Mouse (Mus musculus): ENCODE data around the gene Slc3a1. TPM values are rescaled to one million over a fixed set of nuclear protein-coding genes. Genes with fewer than 3 reads are reported as not detected.

Slc3a1 gene
- polyA plus RNA-seq (2015; fragmentation: Nextera tagmentation; extraction: Ambion mirVana), result 0.09 and 0.17 TPM in 2 replicates

- H3K4me1 ChIP-seq (ENCODE audit: control insufficient read depth, insufficient read depth, low read depth, low read length), result no peaks in the 10 kb centered on the region
- no peaks in the 10 kb centered on the region for H3K9me3 ChIP-seq (ENCODE audit: control insufficient read depth, low read length)
- H3K9ac ChIP-seq (ENCODE audit: low read depth, low read length), result no peak within 1 kb of the TSS
- no peak within 1 kb of the TSS for H3K4me2 ChIP-seq (ENCODE audit: low read length)
- no peak within 1 kb of the TSS for H3K27ac ChIP-seq (ENCODE audit: low read depth, low read length)
- no peak for ATAC-seq
- 87% methylated on average over 20 of the region's 20 CpGs for WGBS
- H3K4me3 ChIP-seq (ENCODE audit: low read length), result no peak within 1 kb of the TSS
- no peaks in the 10 kb centered on the region for H3K27me3 ChIP-seq (replicated peaks; ENCODE audit: control insufficient read depth, insufficient read depth, low read length)
- no peaks in the 10 kb centered on the region for H3K36me3 ChIP-seq (ENCODE audit: control insufficient read depth, insufficient read depth, low read length)
These were observed at the start of gene Slc3a1 for GRCm38 (mm10) chr17:85028093-85028739. Gene Slc3a1, plus strand, starts transcription at chr17:85028376.

- H3K9ac ChIP-seq (ENCODE audit: low read depth, low read length), result no peak overlapping the region
- 61% methylated on average over 1 of the region's 1 CpGs for WGBS
- no peak for ATAC-seq
- no peaks in the 10 kb centered on the region for H3K36me3 ChIP-seq (ENCODE audit: control insufficient read depth, insufficient read depth, low read length)
- H3K4me1 ChIP-seq (ENCODE audit: control insufficient read depth, insufficient read depth, low read depth, low read length), result no peaks in the 10 kb centered on the region
- no peak overlapping the region for H3K4me2 ChIP-seq (ENCODE audit: low read length)
- H3K9me3 ChIP-seq (ENCODE audit: control insufficient read depth, low read length), result peaks cover 3% of the 10 kb centered on the region; the same call in 1 of the 2 replicates
- H3K27ac ChIP-seq (ENCODE audit: low read depth, low read length), result no peak overlapping the region
- H3K27me3 ChIP-seq (replicated peaks; ENCODE audit: control insufficient read depth, insufficient read depth, low read length), result no peaks in the 10 kb centered on the region
- no peak overlapping the region for H3K4me3 ChIP-seq (ENCODE audit: low read length)
These were observed 46.5 kb upstream of the Slc3a1 start for GRCm38 (mm10) chr17:84981721-84982120.

- 93% methylated on average over 2 of the region's 2 CpGs for WGBS
These were observed 45.4 kb upstream of the Slc3a1 start for GRCm38 (mm10) chr17:84982735-84983134.

GRCm38 (mm10) chr17:84986368-84986767, 41.8 kb upstream of the Slc3a1 start:
- 85% methylated on average over 5 of the region's 5 CpGs for WGBS
- Histone ChIP-seq H3K4me1 (ENCODE audit: control insufficient read depth, insufficient read depth, low read depth, low read length) (no peaks in the 10 kb centered on the region; the same call in 1 of the 2 replicates), H3K27me3 (replicated peaks; ENCODE audit: control insufficient read depth, insufficient read depth, low read length) (no peaks in the 10 kb centered on the region), H3K27ac (ENCODE audit: low read depth, low read length) (no peak overlapping the region), H3K4me3 (ENCODE audit: low read length) (no peak overlapping the region), H3K9me3 (ENCODE audit: control insufficient read depth, low read length) (no peaks in the 10 kb centered on the region), H3K36me3 (ENCODE audit: control insufficient read depth, insufficient read depth, low read length) (no peaks in the 10 kb centered on the region), H3K9ac (ENCODE audit: low read depth, low read length) (no peak overlapping the region), H3K4me2 (ENCODE audit: low read length) (no peak overlapping the region)
- ATAC-seq, result no peak

More at GRCm38 (mm10) chr17:84982735-84983134, 45.4 kb upstream of the Slc3a1 start:
- Histone ChIP-seq H3K36me3 (ENCODE audit: control insufficient read depth, insufficient read depth, low read length) (no peaks in the 10 kb centered on the region), H3K27ac (ENCODE audit: low read depth, low read length) (no peak overlapping the region), H3K4me1 (ENCODE audit: control insufficient read depth, insufficient read depth, low read depth, low read length) (no peaks in the 10 kb centered on the region), H3K27me3 (replicated peaks; ENCODE audit: control insufficient read depth, insufficient read depth, low read length) (no peaks in the 10 kb centered on the region), H3K4me2 (ENCODE audit: low read length) (no peak overlapping the region), H3K4me3 (ENCODE audit: low read length) (no peak overlapping the region), H3K9ac (ENCODE audit: low read depth, low read length) (no peak overlapping the region), H3K9me3 (ENCODE audit: control insufficient read depth, low read length) (peaks cover 3% of the 10 kb centered on the region; the same call in 1 of the 2 replicates)
- ATAC-seq, result no peak

GRCm38 (mm10) chr17:84987834-84988410, 40.3 kb upstream of the Slc3a1 start:
- Histone ChIP-seq H3K36me3 (ENCODE audit: control insufficient read depth, insufficient read depth, low read length) (no peaks in the 10 kb centered on the region), H3K4me1 (ENCODE audit: control insufficient read depth, insufficient read depth, low read depth, low read length) (no peaks in the 10 kb centered on the region; the same call in 1 of the 2 replicates), H3K27ac (ENCODE audit: low read depth, low read length) (no peak overlapping the region), H3K4me2 (ENCODE audit: low read length) (no peak overlapping the region), H3K9ac (ENCODE audit: low read depth, low read length) (no peak overlapping the region), H3K9me3 (ENCODE audit: control insufficient read depth, low read length) (no peaks in the 10 kb centered on the region), H3K27me3 (replicated peaks; ENCODE audit: control insufficient read depth, insufficient read depth, low read length) (no peaks in the 10 kb centered on the region), H3K4me3 (ENCODE audit: low read length) (no peak overlapping the region)
- peak; percentile 67 for ATAC-seq
- WGBS, result 75% methylated on average over 3 of the region's 3 CpGs

GRCm38 (mm10) chr17:84988514-84988913, 39.7 kb upstream of the Slc3a1 start:
- Histone ChIP-seq H3K9ac (ENCODE audit: low read depth, low read length) (no peak overlapping the region), H3K36me3 (ENCODE audit: control insufficient read depth, insufficient read depth, low read length) (no peaks in the 10 kb centered on the region), H3K4me2 (ENCODE audit: low read length) (no peak overlapping the region), H3K4me1 (ENCODE audit: control insufficient read depth, insufficient read depth, low read depth, low read length) (no peaks in the 10 kb centered on the region; the same call in 1 of the 2 replicates), H3K4me3 (ENCODE audit: low read length) (no peak overlapping the region), H3K27ac (ENCODE audit: low read depth, low read length) (no peak overlapping the region), H3K9me3 (ENCODE audit: control insufficient read depth, low read length) (no peaks in the 10 kb centered on the region), H3K27me3 (replicated peaks; ENCODE audit: control insufficient read depth, insufficient read depth, low read length) (no peaks in the 10 kb centered on the region)
- ATAC-seq, result no peak

GRCm38 (mm10) chr17:84995844-84996243, 32.3 kb upstream of the Slc3a1 start:
- 91% methylated on average over 6 of the region's 6 CpGs for WGBS

GRCm38 (mm10) chr17:84997639-84998038, 30.5 kb upstream of the Slc3a1 start:
- Histone ChIP-seq H3K9ac (ENCODE audit: low read depth, low read length) (no peak overlapping the region), H3K4me2 (ENCODE audit: low read length) (no peak overlapping the region), H3K4me1 (ENCODE audit: control insufficient read depth, insufficient read depth, low read depth, low read length) (no peaks in the 10 kb centered on the region), H3K9me3 (ENCODE audit: control insufficient read depth, low read length) (no peaks in the 10 kb centered on the region), H3K27me3 (replicated peaks; ENCODE audit: control insufficient read depth, insufficient read depth, low read length) (no peaks in the 10 kb centered on the region), H3K36me3 (ENCODE audit: control insufficient read depth, insufficient read depth, low read length) (no peaks in the 10 kb centered on the region), H3K4me3 (ENCODE audit: low read length) (no peak overlapping the region), H3K27ac (ENCODE audit: low read depth, low read length) (no peak overlapping the region)
- no peak for ATAC-seq
- WGBS, result 86% methylated on average over 1 of the region's 1 CpGs

More at GRCm38 (mm10) chr17:84995844-84996243, 32.3 kb upstream of the Slc3a1 start:
- Histone ChIP-seq H3K27me3 (replicated peaks; ENCODE audit: control insufficient read depth, insufficient read depth, low read length) (no peaks in the 10 kb centered on the region), H3K27ac (ENCODE audit: low read depth, low read length) (no peak overlapping the region), H3K9me3 (ENCODE audit: control insufficient read depth, low read length) (no peaks in the 10 kb centered on the region), H3K36me3 (ENCODE audit: control insufficient read depth, insufficient read depth, low read length) (no peaks in the 10 kb centered on the region), H3K4me2 (ENCODE audit: low read length) (no peak overlapping the region), H3K9ac (ENCODE audit: low read depth, low read length) (no peak overlapping the region), H3K4me3 (ENCODE audit: low read length) (no peak overlapping the region), H3K4me1 (ENCODE audit: control insufficient read depth, insufficient read depth, low read depth, low read length) (no peaks in the 10 kb centered on the region)
- no peak for ATAC-seq

- Histone ChIP-seq H3K27me3 (replicated peaks; ENCODE audit: control insufficient read depth, insufficient read depth, low read length) (no peaks in the 10 kb centered on the region), H3K4me1 (ENCODE audit: control insufficient read depth, insufficient read depth, low read depth, low read length) (no peaks in the 10 kb centered on the region), H3K36me3 (ENCODE audit: control insufficient read depth, insufficient read depth, low read length) (no peaks in the 10 kb centered on the region), H3K27ac (ENCODE audit: low read depth, low read length) (no peak overlapping the region), H3K9me3 (ENCODE audit: control insufficient read depth, low read length) (no peaks in the 10 kb centered on the region), H3K9ac (ENCODE audit: low read depth, low read length) (no peak overlapping the region), H3K4me3 (ENCODE audit: low read length) (no peak overlapping the region), H3K4me2 (ENCODE audit: low read length) (no peak overlapping the region)
- ATAC-seq, result no peak
- WGBS, result 77% methylated on average over 10 of the region's 10 CpGs
These were observed 28.5 kb upstream of the Slc3a1 start for GRCm38 (mm10) chr17:84999636-85000035.

All from hindbrain, embryonic 16.5 days (tissue).